Mouse (Mus musculus) olfactory bulb, adult 2 months (tissue): ENCODE measurements around the gene Mrpl10. TPM values are rescaled to one million over a fixed set of nuclear protein-coding genes. Genes with fewer than 3 reads are reported as not detected.

Experiments
- H3K27ac ChIP-seq: fragments of 200-500 bp; 2 replicates; pipeline ENCODE4 v1.5.1; 2012; ENCODE audit warnings: low read depth, low read length; ENCODE audit not compliant: insufficient read depth
- H3K4me1 ChIP-seq: fragments of 200-500 bp; 2 replicates; pipeline ENCODE4 v1.6.1; 2012; ENCODE audit warnings: low read length; ENCODE audit not compliant: control insufficient read depth, insufficient read depth
- H3K4me3 ChIP-seq: fragments of 200-500 bp; 2 replicates; pipeline ENCODE4 v1.5.1; 2012; ENCODE audit warnings: mild to moderate bottlenecking, low read depth, low read length, moderate library complexity; ENCODE audit not compliant: insufficient read depth
- CTCF ChIP-seq: fragments of 200-500 bp; IDR thresholded peaks from 2 replicates; pipeline ENCODE4 v1.5.1; 2012; ENCODE audit warnings: low read depth, mild to moderate bottlenecking, low read length, moderate library complexity; ENCODE audit not compliant: insufficient read depth
- POLR2A ChIP-seq: fragments of 200-500 bp; IDR thresholded peaks from 2 replicates; pipeline ENCODE4 v1.6.1; 2012; ENCODE audit warnings: mild to moderate bottlenecking, low read depth, low read length, moderate library complexity; ENCODE audit not compliant: insufficient read depth
- WGBS: fragments of 180-500 bp; shearing (Covaris S2); methylation state at CpG from one replicate; pipeline ENCODE4 v1.1.7; 2018; 5-methylcytosine and 5-hydroxymethylcytosine counted together
- polyA plus RNA-seq: library from polyadenylated mRNA; stranded (reverse); fragments of >200 nt; gene quantifications from 2 replicates; pipeline ENCODE4 v1.2.4, GENCODE M21; 2012; ENCODE audit warnings: low replicate concordance; ENCODE audit not compliant: missing spikeins, insufficient read depth, insufficient read length

Gene Mrpl10
- polyA plus RNA-seq, 1 experiment, result not detected

- Histone ChIP-seq H3K4me3 (no peak overlapping the region), H3K4me1 (peaks cover 20% of the 10 kb centered on the region), H3K27ac (no peak overlapping the region)
- TF ChIP-seq CTCF (no peak), POLR2A (no peak)
- WGBS, result 75% methylated on average over 10 of the region's 10 CpGs
Measured at GRCm38 (mm10) chr11:97024977-97025376, 16.4 kb upstream of the Mrpl10 start.

- H3K27ac ChIP-seq, result no peak overlapping the region
- TF ChIP-seq CTCF, result peak; percentile 94
- TF ChIP-seq POLR2A, result no peak
- peak overlapping the region; percentile 9; the same call in 1 of the 2 replicates for H3K4me3 ChIP-seq
- H3K4me1 ChIP-seq, result peaks cover 25% of the 10 kb centered on the region
- WGBS, result 7% methylated on average over 17 of the region's 17 CpGs
Measured at GRCm38 (mm10) chr11:97025721-97026344, 15.5 kb upstream of the Mrpl10 start.

DNA sequence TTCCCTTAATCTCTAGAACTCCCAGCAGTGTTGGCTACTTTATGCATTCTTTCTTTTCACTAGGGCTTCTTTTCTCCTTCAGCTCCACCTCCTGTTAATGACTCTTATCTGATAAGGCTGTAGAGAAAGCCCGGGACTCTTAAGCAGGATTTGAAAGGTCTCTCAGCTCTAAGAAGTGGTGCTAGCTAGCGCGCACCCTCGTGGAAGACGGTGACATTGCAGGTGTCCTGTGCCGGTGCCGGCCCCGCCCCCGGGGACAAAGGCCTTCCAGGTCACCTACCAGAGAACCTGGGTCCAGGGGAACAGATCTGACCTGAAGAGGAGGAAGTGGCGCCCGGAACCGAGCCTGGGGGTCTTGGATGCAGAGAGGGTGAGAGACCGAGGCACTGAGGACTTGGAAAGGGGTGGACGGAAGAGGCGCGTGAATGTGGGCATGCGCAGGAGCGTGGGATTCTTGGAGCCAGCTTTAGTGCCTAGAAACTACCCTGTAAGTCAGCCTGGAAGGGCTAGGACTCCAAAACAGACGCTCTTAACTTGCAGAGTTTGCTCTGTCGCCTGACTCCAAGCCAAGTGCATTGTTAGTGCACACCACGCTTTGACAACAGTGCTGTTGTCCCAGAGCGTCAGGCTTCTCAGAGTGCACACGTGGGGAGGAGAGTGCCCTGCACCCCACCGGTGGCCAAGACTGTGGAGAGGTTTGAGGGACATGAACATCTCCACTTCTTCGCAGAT lies 11.5 kb upstream of the Mrpl10 start, which contains the start of gene Scrn2:
Gene Scrn2 (plus strand): TSS at position 253 of the 732 bp plus-strand sequence.
- TF ChIP-seq CTCF, result peak; percentile 97
- no peak for TF ChIP-seq POLR2A
- WGBS, result 1% methylated on average over 25 of the region's 25 CpGs
- Histone ChIP-seq H3K27ac (no peak within 1 kb of the TSS), H3K4me1 (peaks cover 10% of the 10 kb centered on the region), H3K4me3 (peak within 1 kb of the TSS; percentile 87)

- TF ChIP-seq CTCF, result no peak
- TF ChIP-seq POLR2A, result no peak
- peaks cover 10% of the 10 kb centered on the region for H3K4me1 ChIP-seq
- peak overlapping the region; percentile 87 for H3K4me3 ChIP-seq
- WGBS, result 18% methylated on average over 15 of the region's 15 CpGs
- no peak overlapping the region for H3K27ac ChIP-seq
Measured at GRCm38 (mm10) chr11:97030426-97030825, 10.9 kb upstream of the Mrpl10 start.

GRCm38 (mm10) chr11:97031977-97032376 lies 9.4 kb upstream of the Mrpl10 start:
- Histone ChIP-seq H3K27ac (no peak overlapping the region), H3K4me1 (peaks cover 5% of the 10 kb centered on the region), H3K4me3 (no peak overlapping the region)
- 80% methylated on average over 12 of the region's 12 CpGs for WGBS
- TF ChIP-seq CTCF (no peak), POLR2A (no peak)

GRCm38 (mm10) chr11:97032499-97032898 lies 8.9 kb upstream of the Mrpl10 start:
- Histone ChIP-seq H3K27ac (no peak overlapping the region), H3K4me3 (no peak overlapping the region), H3K4me1 (peaks cover 5% of the 10 kb centered on the region)
- TF ChIP-seq CTCF, result no peak
- TF ChIP-seq POLR2A, result no peak
- WGBS, result 95% methylated on average over 4 of the region's 4 CpGs

- Histone ChIP-seq H3K4me1 (peaks cover 5% of the 10 kb centered on the region), H3K27ac (no peak overlapping the region), H3K4me3 (no peak overlapping the region)
- 96% methylated on average over 4 of the region's 4 CpGs for WGBS
- TF ChIP-seq POLR2A, result no peak
- no peak for TF ChIP-seq CTCF
Measured at GRCm38 (mm10) chr11:97033781-97034180, 7.6 kb upstream of the Mrpl10 start.

DNA sequence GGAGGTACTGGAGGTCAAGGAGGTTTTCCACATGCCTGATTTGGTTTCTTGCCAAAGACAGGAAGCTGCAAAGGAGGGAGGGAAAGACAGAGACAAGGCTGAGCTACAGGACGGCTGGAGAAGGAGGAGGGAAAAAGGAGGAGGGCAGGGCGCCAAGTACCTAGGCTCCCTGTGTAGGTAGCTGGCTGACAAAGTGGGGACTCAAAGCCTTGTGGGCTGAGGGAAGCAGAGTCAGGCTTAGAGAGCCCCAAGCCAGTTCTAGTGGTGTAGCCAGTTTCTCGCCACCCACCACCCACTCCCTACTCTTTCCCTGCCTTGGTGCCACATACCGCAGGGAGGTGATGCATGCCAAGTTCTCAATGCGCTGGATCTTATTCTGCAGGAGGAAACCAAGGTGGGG lies 5.2 kb upstream of the Mrpl10 start:
- Histone ChIP-seq H3K4me3 (no peak overlapping the region), H3K4me1 (peaks cover 4% of the 10 kb centered on the region; the same call in 1 of the 2 replicates), H3K27ac (no peak overlapping the region)
- WGBS, result 68% methylated on average over 5 of the region's 5 CpGs
- TF ChIP-seq CTCF (no peak), POLR2A (no peak)

DNA sequence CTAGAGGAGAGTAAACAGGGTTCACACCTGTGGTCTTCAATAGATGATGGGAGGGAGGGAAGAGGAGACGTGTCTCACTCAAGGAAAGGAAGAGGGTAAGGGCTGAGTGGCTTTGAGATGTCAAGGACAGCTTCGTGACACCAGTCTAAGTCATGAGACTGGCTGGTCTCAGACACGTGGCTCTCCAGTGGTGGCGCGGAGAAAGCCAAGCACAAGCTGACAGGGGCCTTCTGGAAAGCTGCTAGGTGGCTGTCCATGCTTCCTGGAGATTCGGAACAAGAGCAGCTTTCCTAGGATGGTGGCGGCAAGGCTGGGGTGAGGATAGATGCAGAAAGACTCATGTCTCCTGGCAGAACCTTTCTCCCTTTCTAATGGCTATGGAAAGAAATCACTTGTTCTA lies 2.5 kb upstream of the Mrpl10 start:
- 70% methylated on average over 7 of the region's 7 CpGs for WGBS
- TF ChIP-seq POLR2A, result no peak
- no peak for TF ChIP-seq CTCF
- H3K27ac ChIP-seq, result no peak overlapping the region
- peaks cover 4% of the 10 kb centered on the region; the same call in 1 of the 2 replicates for H3K4me1 ChIP-seq
- no peak overlapping the region for H3K4me3 ChIP-seq
